Mouse (Mus musculus) limb, embryonic 13.5 days (tissue): Measurements from ENCODE around the gene Zfyve16. TPM values are rescaled to one million over a fixed set of nuclear protein-coding genes. Genes with fewer than 3 reads are reported as not detected.

Source experiments
- ATAC-seq: fragments of 200-750 bp; cut with Nextera tagmentation; 2 replicates; pipeline ENCODE4 v1.8.0; 2017; ENCODE audit warnings: low read depth, moderate number of reproducible peaks, moderate TSS enrichment; ENCODE audit not compliant: low FRiP score
- H3K27ac ChIP-seq: fragments of 300-500 bp; sonication (generic); 2 replicates; pipeline ENCODE4 v1.5.1; 2015; ENCODE audit warnings: inconsistent platforms, mild to moderate bottlenecking, moderate library complexity
- H3K27me3 ChIP-seq: fragments of 300-500 bp; sonication (generic); 2 replicates; pipeline ENCODE4 v1.6.1; 2015; ENCODE audit warnings: mild to moderate bottlenecking, inconsistent platforms
- H3K36me3 ChIP-seq: fragments of 300-500 bp; sonication (generic); 2 replicates; pipeline ENCODE4 v1.6.1; 2015; ENCODE audit warnings: inconsistent platforms, mild to moderate bottlenecking, moderate library complexity
- H3K4me1 ChIP-seq: fragments of 300-500 bp; sonication (generic); 2 replicates; pipeline ENCODE4 v1.6.1; 2015; ENCODE audit warnings: inconsistent platforms
- H3K4me2 ChIP-seq: fragments of 300-500 bp; sonication (generic); replicated peaks from 2 replicates; pipeline ENCODE4 v1.6.1; 2015; ENCODE audit warnings: inconsistent platforms, mild to moderate bottlenecking, moderate library complexity
- H3K4me3 ChIP-seq: fragments of 300-500 bp; sonication (generic); 2 replicates; pipeline ENCODE4 v1.5.1; 2015; ENCODE audit warnings: moderate library complexity, mild to moderate bottlenecking, inconsistent platforms
- H3K9ac ChIP-seq: fragments of 300-500 bp; sonication (generic); 2 replicates; pipeline ENCODE4 v1.6.1; 2015; ENCODE audit warnings: mild to moderate bottlenecking, inconsistent platforms
- H3K9me3 ChIP-seq: fragments of 300-500 bp; sonication (generic); 2 replicates; pipeline ENCODE4 v1.6.1; 2016; ENCODE audit warnings: inconsistent platforms
- WGBS: fragments of 180-500 bp; shearing (Covaris S2); methylation state at CpG from one replicate; pipeline ENCODE4 v1.1.7; 2015; 5-methylcytosine and 5-hydroxymethylcytosine counted together
- polyA plus RNA-seq: library from polyadenylated mRNA; unstranded; fragments of >200 nt; fragmentation: Nextera tagmentation; extraction: Ambion mirVana; gene quantifications from 2 replicates; pipeline ENCODE4 v1.2.1, GENCODE M21; 2015

Zfyve16 gene
- polyA plus RNA-seq: 13.5 and 13.7 TPM in 2 replicates

DNA sequence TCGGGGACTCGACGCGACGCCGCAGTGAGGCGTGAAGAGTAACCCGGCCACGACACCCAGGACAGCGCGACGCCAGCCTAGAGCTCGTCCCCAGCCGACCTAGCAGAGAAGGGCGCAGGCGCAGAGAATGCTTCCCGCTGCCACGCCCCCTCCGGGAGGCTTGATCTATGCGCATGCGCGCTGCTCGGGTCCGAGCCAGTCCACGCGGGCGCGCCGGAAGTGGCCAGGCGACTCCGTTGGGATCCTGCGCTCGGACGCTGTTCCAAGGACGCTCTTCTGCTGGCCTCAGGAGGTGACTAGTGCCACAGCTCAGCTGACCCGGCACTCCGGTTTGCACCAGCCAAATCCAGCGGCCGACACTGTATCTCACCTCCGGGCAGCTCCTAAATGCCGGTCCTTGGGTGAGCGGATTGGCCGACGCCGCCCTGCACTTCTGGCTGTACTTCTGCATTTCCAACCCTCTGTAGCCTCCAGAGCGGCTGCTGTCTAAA is at the start of gene Zfyve16:
Zfyve16 (minus strand) TSS at position 148 of the 491 bp plus-strand sequence.
- peak within 1 kb of the TSS; percentile 88 for H3K9ac ChIP-seq
- peaks cover 3% of the 10 kb centered on the region; the same call in 1 of the 2 replicates for H3K36me3 ChIP-seq
- H3K4me1 ChIP-seq: peaks cover 10% of the 10 kb centered on the region; the same call in 1 of the 2 replicates
- no peaks in the 10 kb centered on the region for H3K9me3 ChIP-seq
- WGBS: under 1% methylated on average over 42 of the region's 46 CpGs
- peak within 1 kb of the TSS; percentile 63 for H3K4me2 ChIP-seq
- H3K27ac ChIP-seq: peak within 1 kb of the TSS; percentile 94
- ATAC-seq: peak; percentile 98
- no peaks in the 10 kb centered on the region for H3K27me3 ChIP-seq
- peak within 1 kb of the TSS; percentile 77 for H3K4me3 ChIP-seq

- Histone ChIP-seq H3K9ac (no peak overlapping the region), H3K9me3 (no peaks in the 10 kb centered on the region), H3K27ac (no peak overlapping the region), H3K4me1 (no peaks in the 10 kb centered on the region), H3K4me3 (no peak overlapping the region), H3K4me2 (no peak overlapping the region), H3K27me3 (peaks cover 3% of the 10 kb centered on the region; the same call in 1 of the 2 replicates), H3K36me3 (no peaks in the 10 kb centered on the region)
- no peak for ATAC-seq
- 80% methylated on average over 4 of the region's 4 CpGs for WGBS
Observed at GRCm38 (mm10) chr13:92578210-92578609, 47.5 kb upstream of the Zfyve16 start.

GRCm38 (mm10) chr13:92576688-92577087 is 46.0 kb upstream of the Zfyve16 start:
- H3K4me3 ChIP-seq: no peak overlapping the region
- H3K27ac ChIP-seq: no peak overlapping the region
- no peaks in the 10 kb centered on the region for H3K9me3 ChIP-seq
- no peak overlapping the region for H3K4me2 ChIP-seq
- ATAC-seq: no peak
- WGBS: 79% methylated on average over 6 of the region's 6 CpGs
- H3K9ac ChIP-seq: no peak overlapping the region
- H3K4me1 ChIP-seq: no peaks in the 10 kb centered on the region
- peaks cover 3% of the 10 kb centered on the region; the same call in 1 of the 2 replicates for H3K27me3 ChIP-seq
- H3K36me3 ChIP-seq: no peaks in the 10 kb centered on the region

DNA sequence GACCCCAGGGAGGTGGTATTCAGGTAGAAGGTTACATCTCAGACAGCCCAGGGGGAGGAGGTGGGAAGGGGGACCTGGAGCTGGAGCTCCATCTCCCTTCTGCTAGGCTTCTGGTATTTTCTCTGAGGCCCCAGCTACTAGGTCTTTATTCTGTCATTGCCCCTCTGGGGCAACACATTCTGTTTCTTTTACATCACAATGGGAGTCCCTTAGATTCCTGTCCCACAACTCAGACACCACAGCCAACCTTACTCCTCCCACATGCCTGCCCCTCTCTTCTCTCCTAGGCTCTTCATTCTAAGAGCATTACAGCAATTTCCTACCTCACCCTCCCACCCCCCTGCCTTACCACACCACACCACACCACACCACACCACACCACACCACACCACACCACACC is 45.4 kb upstream of the Zfyve16 start, which contains the start of gene Spz1:
Spz1 (minus strand) TSS at position 101 of the 400 bp plus-strand sequence.
- no peak for ATAC-seq
- Histone ChIP-seq H3K4me2 (no peak within 1 kb of the TSS), H3K9me3 (no peaks in the 10 kb centered on the region), H3K4me3 (no peak within 1 kb of the TSS), H3K9ac (no peak within 1 kb of the TSS), H3K36me3 (no peaks in the 10 kb centered on the region), H3K27me3 (peaks cover 6% of the 10 kb centered on the region; the same call in 1 of the 2 replicates), H3K27ac (no peak within 1 kb of the TSS), H3K4me1 (no peaks in the 10 kb centered on the region)

- 67% methylated on average over 5 of the region's 5 CpGs for WGBS
- no peak overlapping the region for H3K4me2 ChIP-seq
- H3K4me3 ChIP-seq: no peak overlapping the region
- no peak overlapping the region for H3K9ac ChIP-seq
- no peak overlapping the region for H3K27ac ChIP-seq
- no peaks in the 10 kb centered on the region for H3K4me1 ChIP-seq
- no peak for ATAC-seq
- no peaks in the 10 kb centered on the region for H3K36me3 ChIP-seq
- no peaks in the 10 kb centered on the region for H3K9me3 ChIP-seq
- H3K27me3 ChIP-seq: peaks cover 11% of the 10 kb centered on the region; the same call in 1 of the 2 replicates
Observed at GRCm38 (mm10) chr13:92559429-92559828, 28.8 kb upstream of the Zfyve16 start.

GRCm38 (mm10) chr13:92557229-92557628 is 26.6 kb upstream of the Zfyve16 start:
- H3K9me3 ChIP-seq: peaks cover 1% of the 10 kb centered on the region; the same call in 1 of the 2 replicates
- ATAC-seq: no peak
- H3K36me3 ChIP-seq: no peaks in the 10 kb centered on the region
- H3K27ac ChIP-seq: no peak overlapping the region
- H3K4me2 ChIP-seq: no peak overlapping the region
- 41% methylated on average over 2 of the region's 2 CpGs for WGBS
- H3K4me3 ChIP-seq: no peak overlapping the region
- no peaks in the 10 kb centered on the region for H3K4me1 ChIP-seq
- no peak overlapping the region for H3K9ac ChIP-seq
- H3K27me3 ChIP-seq: 0 out of 2 replicates have a peak, but pooled peaks cover 4% of the 10 kb centered on the region

- Histone ChIP-seq H3K4me3 (no peak overlapping the region), H3K4me2 (no peak overlapping the region), H3K36me3 (no peaks in the 10 kb centered on the region), H3K27ac (no peak overlapping the region), H3K4me1 (no peaks in the 10 kb centered on the region), H3K9ac (no peak overlapping the region), H3K27me3 (0 out of 2 replicates have a peak, but pooled peaks cover 4% of the 10 kb centered on the region), H3K9me3 (peaks cover 7% of the 10 kb centered on the region; the same call in 1 of the 2 replicates)
- peak; percentile 64; the same call in 1 of the 2 replicates for ATAC-seq
- 18% methylated on average over 8 of the region's 8 CpGs for WGBS
Observed at GRCm38 (mm10) chr13:92556458-92557126, 25.9 kb upstream of the Zfyve16 start.

GRCm38 (mm10) chr13:92547093-92547492 is 16.4 kb upstream of the Zfyve16 start:
- Histone ChIP-seq H3K4me3 (no peak overlapping the region), H3K4me1 (no peaks in the 10 kb centered on the region), H3K9me3 (peaks cover 24% of the 10 kb centered on the region), H3K36me3 (no peaks in the 10 kb centered on the region), H3K27ac (no peak overlapping the region), H3K9ac (no peak overlapping the region), H3K27me3 (no peaks in the 10 kb centered on the region), H3K4me2 (no peak overlapping the region)
- ATAC-seq: no peak
- WGBS: 75% methylated on average over 4 of the region's 4 CpGs

- Histone ChIP-seq H3K9ac (no peak overlapping the region), H3K4me2 (no peak overlapping the region), H3K36me3 (no peaks in the 10 kb centered on the region), H3K27ac (no peak overlapping the region), H3K27me3 (no peaks in the 10 kb centered on the region), H3K4me3 (no peak overlapping the region), H3K9me3 (no peaks in the 10 kb centered on the region), H3K4me1 (no peaks in the 10 kb centered on the region)
- 83% methylated on average over 6 of the region's 6 CpGs for WGBS
- no peak for ATAC-seq
Observed at GRCm38 (mm10) chr13:92540997-92541396, 10.3 kb upstream of the Zfyve16 start.

GRCm38 (mm10) chr13:92539126-92539525 is 8.5 kb upstream of the Zfyve16 start:
- WGBS: 41% methylated on average over 4 of the region's 4 CpGs
- no peak overlapping the region for H3K4me2 ChIP-seq
- ATAC-seq: no peak

GRCm38 (mm10) chr13:92533801-92534200 is 3.1 kb upstream of the Zfyve16 start:
- H3K4me3 ChIP-seq: no peak overlapping the region
- ATAC-seq: no peak
- no peaks in the 10 kb centered on the region for H3K9me3 ChIP-seq
- peaks cover 8% of the 10 kb centered on the region; the same call in 1 of the 2 replicates for H3K4me1 ChIP-seq
- no peaks in the 10 kb centered on the region for H3K27me3 ChIP-seq
- no peaks in the 10 kb centered on the region for H3K36me3 ChIP-seq
- WGBS: 50% methylated on average over 2 of the region's 2 CpGs
- H3K4me2 ChIP-seq: no peak overlapping the region
- H3K9ac ChIP-seq: no peak overlapping the region
- no peak overlapping the region for H3K27ac ChIP-seq

More at GRCm38 (mm10) chr13:92539126-92539525, 8.5 kb upstream of the Zfyve16 start:
- Histone ChIP-seq H3K9ac (no peak overlapping the region), H3K9me3 (no peaks in the 10 kb centered on the region), H3K27ac (no peak overlapping the region), H3K4me1 (no peaks in the 10 kb centered on the region), H3K36me3 (no peaks in the 10 kb centered on the region), H3K4me3 (no peak overlapping the region), H3K27me3 (no peaks in the 10 kb centered on the region)

- H3K27me3 ChIP-seq: no peaks in the 10 kb centered on the region
- no peak overlapping the region for H3K4me3 ChIP-seq
- 80% methylated on average over 2 of the region's 2 CpGs for WGBS
- peaks cover under 1% of the 10 kb centered on the region; the same call in 1 of the 2 replicates for H3K36me3 ChIP-seq
- H3K4me2 ChIP-seq: no peak overlapping the region; the same call in 1 of the 2 replicates
- H3K4me1 ChIP-seq: peaks cover 10% of the 10 kb centered on the region; the same call in 1 of the 2 replicates
- ATAC-seq: no peak
- no peak overlapping the region for H3K27ac ChIP-seq
- no peaks in the 10 kb centered on the region for H3K9me3 ChIP-seq
- H3K9ac ChIP-seq: no peak overlapping the region
Observed at GRCm38 (mm10) chr13:92532216-92532615, 1.5 kb upstream of the Zfyve16 start.
